Mouse (Mus musculus) lung, postnatal 0 days (tissue): Measurements from ENCODE around the gene Acer3.

ENCODE experiments used
- CTCF ChIP-seq: IDR thresholded peaks from 2 replicates; pipeline ENCODE4 v1.5.1; 2016; ENCODE audit warnings: antibody characterized with exemption, mild to moderate bottlenecking
- EP300 ChIP-seq: IDR thresholded peaks from 2 replicates; pipeline ENCODE4 v1.6.1; 2016; ENCODE audit warnings: antibody characterized with exemption, mild to moderate bottlenecking, control low read depth

DNA sequence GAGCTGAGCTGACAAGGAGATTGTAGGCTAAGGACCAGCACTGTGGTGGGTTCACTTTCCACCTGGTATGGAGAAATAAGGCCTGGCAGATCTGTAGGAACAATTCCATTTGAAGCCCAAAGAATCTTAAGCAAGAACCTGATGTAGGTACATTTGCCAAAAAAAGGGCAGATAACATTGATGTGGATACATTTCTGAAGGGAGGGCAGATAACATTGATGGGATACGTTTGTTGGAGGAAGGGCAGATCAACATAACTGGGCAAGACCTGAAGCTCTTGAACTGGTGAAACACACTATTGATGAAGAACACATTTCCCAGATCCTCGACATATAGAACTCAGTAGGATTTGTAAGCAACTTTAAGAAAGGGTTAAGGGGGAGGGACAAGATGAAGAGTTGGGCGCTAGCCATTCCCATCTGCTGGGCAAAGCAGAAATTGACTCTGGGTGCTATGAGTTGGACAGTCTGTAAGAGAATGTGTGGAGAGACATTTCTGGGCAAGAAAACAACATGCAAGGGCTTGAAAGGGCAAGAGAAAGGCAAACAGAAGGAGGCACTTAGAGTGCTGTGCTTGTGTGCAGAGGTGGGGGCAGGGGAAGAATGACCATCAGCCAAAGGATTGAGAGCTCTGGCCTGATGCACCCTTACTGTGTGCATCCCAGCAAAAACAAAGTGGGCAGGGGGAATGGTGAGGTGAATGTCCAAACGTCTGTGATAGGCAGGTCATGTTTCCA is 8.7 kb downstream of the Acer3 start:
- TF ChIP-seq CTCF, result peak; percentile 13; the same call in 1 of the 2 replicates
- TF ChIP-seq EP300, result no peak; the same call in 1 of the 2 replicates
